Mouse (Mus musculus): ENCODE data around the gene Dach1. TPM values are rescaled to one million over a fixed set of nuclear protein-coding genes. Genes with fewer than 3 reads are reported as not detected.

Gene Dach1
- total and polyA plus RNA-seq, 3 experiments = not detected

GRCm38 (mm10) chr14:98104314-98104955 is 65.1 kb downstream of the Dach1 start:
- TF ChIP-seq E2F4 (IDR thresholded peaks at IDR 0.05; ENCODE audit: borderline replicate concordance, low read depth, low read length) = no peak
- no peak for TF ChIP-seq NRF1 (IDR thresholded peaks at IDR 0.05; ENCODE audit: insufficient read depth, low read depth, low read length, poor library complexity, severe bottlenecking)
- TF ChIP-seq USF1 (IDR thresholded peaks at IDR 0.05; ENCODE audit: low read depth, low read length) = no peak
- no peak for TF ChIP-seq NELFE (IDR thresholded peaks at IDR 0.05; ENCODE audit: low read depth, low read length)
- no peak for TF ChIP-seq BHLHE40 (IDR thresholded peaks at IDR 0.05; ENCODE audit: borderline replicate concordance, low read depth, low read length)
- TF ChIP-seq MYC (IDR thresholded peaks at IDR 0.05; ENCODE audit: low read depth, low read length) = no peak
- no peak for TF ChIP-seq ETS1 (IDR thresholded peaks at IDR 0.05; ENCODE audit: low read depth, low read length)
- TF ChIP-seq MYB (IDR thresholded peaks at IDR 0.05; ENCODE audit: low read depth, low read length) = no peak
- no peak for TF ChIP-seq GATA1 (IDR thresholded peaks at IDR 0.05; ENCODE audit: low read depth, low read length)
- no peak for TF ChIP-seq RCOR1 (IDR thresholded peaks at IDR 0.05; ENCODE audit: low read depth, low read length)
- no peak for TF ChIP-seq CHD1 (IDR thresholded peaks at IDR 0.05; ENCODE audit: low read depth, low read length)
- TF ChIP-seq TCF12 (IDR thresholded peaks at IDR 0.05; ENCODE audit: low read depth, low read length) = no peak
- no peak for TF ChIP-seq POLR2AphosphoS5 (IDR thresholded peaks at IDR 0.05; ENCODE audit: borderline replicate concordance, low read depth, low read length)
- TF ChIP-seq USF2 (IDR thresholded peaks at IDR 0.05; ENCODE audit: borderline replicate concordance in 1 of 2, insufficient read depth in 1 of 2, low read depth in 1 of 2, low read length in 2 of 2) = no peak
- no peak for TF ChIP-seq KAT2A (conservative IDR thresholded peaks at IDR 0.05; ENCODE audit: low read depth, low read length)
- TF ChIP-seq SIN3A (IDR thresholded peaks at IDR 0.05; ENCODE audit: low read length) = no peak
- no peaks in the 10 kb centered on the region for H3K9me3 ChIP-seq (replicated peaks; ENCODE audit: insufficient read depth, low read length)
- H3K27ac ChIP-seq (ENCODE audit: control insufficient read depth, low read depth, low read length) = no peak overlapping the region
- H3K9ac ChIP-seq (ENCODE audit: control insufficient read depth, low read depth, low read length, poor library complexity, severe bottlenecking) = no peak overlapping the region
- H3K36me3 ChIP-seq (ENCODE audit: control insufficient read depth in 1 of 2, insufficient read depth in 2 of 2, low read length in 2 of 2) = no peaks in the 10 kb centered on the region
- no peak overlapping the region for H3K4me3 ChIP-seq (ENCODE audit: control insufficient read depth in 1 of 2, insufficient read depth in 1 of 2, low read depth in 2 of 2, low read length in 2 of 2)
- no peak for DNase-seq (ENCODE audit: low read depth, low spot score)
- H3K27me3 ChIP-seq (ENCODE audit: control insufficient read depth in 1 of 2, insufficient read depth in 2 of 2, low read length in 2 of 2) = no peaks in the 10 kb centered on the region
- H3K4me1 ChIP-seq (ENCODE audit: control insufficient read depth in 1 of 2, insufficient read depth in 2 of 2, low read length in 2 of 2) = no peaks in the 10 kb centered on the region
- no peaks in the 10 kb centered on the region for H3K79me2 ChIP-seq (ENCODE audit: control insufficient read depth, insufficient read depth, low read length, poor library complexity)

- Histone ChIP-seq H3K36me3 (ENCODE audit: control insufficient read depth in 1 of 2, insufficient read depth in 2 of 2, low read length in 2 of 2) (no peaks in the 10 kb centered on the region), H3K9ac (ENCODE audit: control insufficient read depth, low read depth, low read length, poor library complexity, severe bottlenecking) (no peak overlapping the region), H3K79me2 (ENCODE audit: control insufficient read depth, insufficient read depth, low read length, poor library complexity) (no peaks in the 10 kb centered on the region), H3K27ac (ENCODE audit: control insufficient read depth, low read depth, low read length) (no peak overlapping the region), H3K4me1 (ENCODE audit: control insufficient read depth in 1 of 2, insufficient read depth in 2 of 2, low read length in 2 of 2) (no peaks in the 10 kb centered on the region; a peak in 1 of 4 replicates), H3K27me3 (ENCODE audit: control insufficient read depth in 1 of 2, insufficient read depth in 2 of 2, low read length in 2 of 2) (no peaks in the 10 kb centered on the region), H3K9me3 (replicated peaks; ENCODE audit: insufficient read depth, low read length) (no peaks in the 10 kb centered on the region), H3K4me3 (ENCODE audit: control insufficient read depth in 1 of 2, insufficient read depth in 1 of 2, low read depth in 2 of 2, low read length in 2 of 2) (no peak overlapping the region)
- TF ChIP-seq KAT2A (conservative IDR thresholded peaks at IDR 0.05; ENCODE audit: low read depth, low read length) (no peak), POLR2AphosphoS5 (IDR thresholded peaks at IDR 0.05; ENCODE audit: borderline replicate concordance, low read depth, low read length) (no peak), E2F4 (IDR thresholded peaks at IDR 0.05; ENCODE audit: borderline replicate concordance, low read depth, low read length) (no peak), NELFE (IDR thresholded peaks at IDR 0.05; ENCODE audit: low read depth, low read length) (no peak), MAFK (IDR thresholded peaks at IDR 0.05; ENCODE audit: borderline replicate concordance, low read depth, low read length) (no peak), MAX (IDR thresholded peaks at IDR 0.05; ENCODE audit: low read length) (no peak), USF2 (IDR thresholded peaks at IDR 0.05; ENCODE audit: borderline replicate concordance in 1 of 2, insufficient read depth in 1 of 2, low read depth in 1 of 2, low read length in 2 of 2) (no peak), TCF12 (IDR thresholded peaks at IDR 0.05; ENCODE audit: low read depth, low read length) (no peak), ZKSCAN1 (IDR thresholded peaks at IDR 0.05; ENCODE audit: low read depth, low read length) (no peak), BHLHE40 (IDR thresholded peaks at IDR 0.05; ENCODE audit: borderline replicate concordance, low read depth, low read length) (no peak), UBTF (IDR thresholded peaks at IDR 0.05; ENCODE audit: borderline replicate concordance, insufficient read depth, low read depth, low read length) (no peak)
- no peak for DNase-seq (ENCODE audit: low read depth, low spot score)
Observed at GRCm38 (mm10) chr14:98095229-98095628, 74.3 kb downstream of the Dach1 start.

Data from MEL (cell line).